Mouse (Mus musculus): ENCODE data around the gene Eva1a. TPM values are rescaled to one million over a fixed set of nuclear protein-coding genes. Genes with fewer than 3 reads are reported as not detected.

Eva1a gene
- not detected for total RNA-seq (2023)

GRCm38 (mm10) chr6:82040834-82041487, at the start of gene Eva1a:
Gene Eva1a, plus strand, starts transcription at chr6:82041043.

Other genes starting within 250 kb of the Eva1a start
- 1 to 10 TPM; 5.6 to 9.4 TPM for gene Gcfc2, start 117.4 kb upstream of the Eva1a start, total RNA-seq (2023)
- 10 to 100 TPM; 16.5 to 20.2 TPM for gene Mrpl19, start 75.1 kb upstream of the Eva1a start, total RNA-seq (2023)